Mouse (Mus musculus) monocyte, adult 2 months (primary cell): ENCODE data around the gene Ccdc149.

Source experiments
- DNase-seq, 2 experiments: peaks; one replicate each; pipeline ENCODE4 v3.0.0; 2022; ENCODE audit warnings: low spot score in 2 of 2, low read depth in 1 of 2

Ccdc149 gene

GRCm38 (mm10) chr5:52470991-52471801, at the start of gene Ccdc149:
TSS of gene Ccdc149 (minus strand) at chr5:52471521.
- no peak for DNase-seq

- DNase-seq: no peak
Observed at GRCm38 (mm10) chr5:52519921-52520320, 48.6 kb upstream of the Ccdc149 start.

- DNase-seq: no peak
Observed at GRCm38 (mm10) chr5:52516072-52516476, 44.8 kb upstream of the Ccdc149 start.

- peak; percentile 6 to 20 for DNase-seq
Observed at GRCm38 (mm10) chr5:52515246-52516021, 44.1 kb upstream of the Ccdc149 start.

- DNase-seq: no peak
Observed at GRCm38 (mm10) chr5:52511089-52511488, 39.8 kb upstream of the Ccdc149 start.

GRCm38 (mm10) chr5:52509416-52509815, 38.1 kb upstream of the Ccdc149 start:
- no peak for DNase-seq

GRCm38 (mm10) chr5:52504666-52505065, 33.3 kb upstream of the Ccdc149 start:
- no peak for DNase-seq

GRCm38 (mm10) chr5:52504148-52504547, 32.8 kb upstream of the Ccdc149 start:
- no peak for DNase-seq

GRCm38 (mm10) chr5:52495671-52496070, 24.4 kb upstream of the Ccdc149 start:
- no peak for DNase-seq

GRCm38 (mm10) chr5:52491496-52491895, 20.2 kb upstream of the Ccdc149 start:
- no peak for DNase-seq

GRCm38 (mm10) chr5:52487559-52488430, 16.5 kb upstream of the Ccdc149 start:
- DNase-seq: no peak

- no peak for DNase-seq
Observed at GRCm38 (mm10) chr5:52476826-52477225, 5.5 kb upstream of the Ccdc149 start.

- peak; percentile 79 to 81 for DNase-seq
Observed at GRCm38 (mm10) chr5:52476292-52476701, 5.0 kb upstream of the Ccdc149 start.

GRCm38 (mm10) chr5:52473988-52474387, 2.7 kb upstream of the Ccdc149 start:
- DNase-seq: no peak

- no peak for DNase-seq
Observed at GRCm38 (mm10) chr5:52470551-52470950, 770 bp downstream of the Ccdc149 start.

- no peak for DNase-seq
Observed at GRCm38 (mm10) chr5:52467841-52468240, 3.5 kb downstream of the Ccdc149 start.

GRCm38 (mm10) chr5:52462447-52462846, 8.9 kb downstream of the Ccdc149 start:
- DNase-seq: no peak

GRCm38 (mm10) chr5:52461434-52462124, 9.7 kb downstream of the Ccdc149 start:
- no peak for DNase-seq

GRCm38 (mm10) chr5:52459308-52459707, 12.0 kb downstream of the Ccdc149 start:
- no peak for DNase-seq

- DNase-seq: no peak
Observed at GRCm38 (mm10) chr5:52457154-52457553, 14.2 kb downstream of the Ccdc149 start.

GRCm38 (mm10) chr5:52450821-52451220, 20.5 kb downstream of the Ccdc149 start:
- DNase-seq: no peak
